Mouse (Mus musculus): ENCODE measurements around the gene Ccdc33.

- no peak for TF ChIP-seq CTCF (IDR thresholded peaks at IDR 0.05; ENCODE audit: low read depth, low read length)
- TF ChIP-seq POLR2A (IDR thresholded peaks at IDR 0.05; ENCODE audit: extremely low read depth, insufficient read depth, low read length), result no peak
These were observed 6.3 kb downstream of the Ccdc33 start for GRCm38 (mm10) chr9:58112321-58112751.
